Mouse (Mus musculus): ENCODE results near the gene Cyp2c38. TPM values are rescaled to one million over a fixed set of nuclear protein-coding genes. Genes with fewer than 3 reads are reported as not detected.
"Not testable (repeated sequence)": the region's sequence is repeated elsewhere in the genome, so short reads cannot be mapped to it uniquely, and the experiment has no call there.

Cyp2c38 gene
- not detected in 2 replicates for polyA plus RNA-seq (2012; rRNA removed)

GRCm38 (mm10) chr19:39462941-39463340, at the start of gene Cyp2c38:
Gene Cyp2c38 (minus strand): TSS chr19:39463075.
- no peak for DNase-seq (ENCODE audit: low read depth)

DNA sequence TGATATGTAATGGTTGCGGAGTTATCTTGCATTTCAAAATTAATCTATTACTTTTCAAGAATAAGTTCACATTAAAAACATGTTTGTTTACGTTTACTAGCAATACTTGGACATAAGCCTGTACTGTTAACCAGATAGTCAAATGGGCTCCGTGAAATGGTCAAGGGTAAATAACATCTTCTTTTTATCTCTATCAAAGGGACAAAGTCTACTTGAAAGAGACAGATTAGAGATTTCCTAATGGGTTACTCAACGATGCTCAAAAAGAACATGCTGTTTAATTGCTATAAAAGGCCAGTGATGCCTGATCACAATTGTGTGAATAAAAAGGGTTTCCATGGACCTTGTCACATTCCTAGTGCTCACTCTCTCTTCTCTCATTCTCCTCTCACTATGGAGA, 47.7 kb upstream of the Cyp2c38 start, which contains the start of gene Cyp2c39:
Gene Cyp2c39 (plus strand): TSS at position 329 of the 400 bp plus-strand sequence.
- no peak for DNase-seq (ENCODE audit: low read depth)

GRCm38 (mm10) chr19:39509533-39509932, 46.7 kb upstream of the Cyp2c38 start:
- DNase-seq (ENCODE audit: low read depth): no peak

DNA sequence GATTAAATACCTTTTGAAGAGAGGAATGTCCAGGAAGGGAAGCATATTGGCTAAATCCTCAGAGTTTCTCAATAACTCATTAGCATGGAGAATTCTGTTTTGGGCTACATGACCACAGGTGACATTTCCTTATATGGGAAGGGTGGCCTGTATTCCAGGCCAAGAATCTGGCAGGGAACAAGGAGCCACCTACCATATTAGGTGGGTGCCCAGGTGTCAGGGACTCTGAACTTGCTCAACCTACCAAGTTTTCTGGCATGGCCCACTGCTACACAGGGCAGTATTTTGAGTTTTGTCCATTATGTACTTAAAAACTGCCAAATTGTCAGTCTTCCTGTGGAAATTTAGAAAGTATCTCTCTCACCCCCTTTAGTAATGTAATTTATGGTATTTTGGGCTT, 43.5 kb upstream of the Cyp2c38 start:
- DNase-seq (ENCODE audit: low read depth): no peak

DNA sequence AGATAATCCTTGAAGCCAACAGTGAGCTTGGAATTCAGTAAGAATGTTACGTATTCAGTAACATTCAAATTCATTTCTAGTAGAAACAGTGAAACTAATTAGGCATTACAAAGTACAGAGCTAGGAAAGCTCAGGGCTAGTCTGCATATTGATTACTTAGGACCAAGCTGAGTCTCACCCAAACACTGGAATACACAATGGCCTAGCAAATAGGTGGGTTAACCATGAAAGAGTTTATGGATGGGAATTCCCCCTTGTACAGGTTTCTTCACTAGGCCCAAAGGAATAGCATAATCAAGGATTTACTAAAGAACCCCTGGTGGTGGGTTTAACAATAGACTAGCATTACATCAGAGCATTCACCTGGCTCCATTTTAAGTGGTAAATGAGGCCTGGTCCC, 21.1 kb upstream of the Cyp2c38 start:
- not testable (repeated sequence) for DNase-seq (ENCODE audit: low read depth)

- no peak for DNase-seq (ENCODE audit: low read depth)
Observed at GRCm38 (mm10) chr19:39463923-39464322, 1.0 kb upstream of the Cyp2c38 start.

Other genes starting within 250 kb of the Cyp2c38 start
- gene Cyp2c29, start 193.7 kb downstream of the Cyp2c38 start, polyA plus RNA-seq (2012; rRNA removed): 0.38 TPM in 1 of 2 replicates, not detected in the other
- not detected in 2 replicates for gene Cyp2c39, start 47.8 kb upstream of the Cyp2c38 start, polyA plus RNA-seq (2012; rRNA removed)
- gene Cyp2c67, start 186.0 kb upstream of the Cyp2c38 start, polyA plus RNA-seq (2012; rRNA removed): 0.06 TPM in 1 of 2 replicates, not detected in the other